Mouse (Mus musculus): ENCODE data around the gene Sugt1. TPM values are rescaled to one million over a fixed set of nuclear protein-coding genes. Genes with fewer than 3 reads are reported as not detected.

Sugt1 gene
- total and polyA plus RNA-seq, 3 experiments, result 135 to 616 (median 175) TPM

GRCm38 (mm10) chr14:79677108-79677753, 89.7 kb downstream of the Sugt1 start (continued):
- TF ChIP-seq CHD2 (IDR thresholded peaks at IDR 0.05; ENCODE audit: low read length), result no peak
- TF ChIP-seq MYC (IDR thresholded peaks at IDR 0.05; ENCODE audit: low read depth, low read length), result no peak

GRCm38 (mm10) chr14:79677891-79678687, 90.6 kb downstream of the Sugt1 start:
- no peak overlapping the region for H3K27ac ChIP-seq (ENCODE audit: control insufficient read depth, low read depth, low read length)
- peaks cover 0 to 2% of the 10 kb centered on the region in 2 experiments; a peak in 1 of 4 replicates for H3K27me3 ChIP-seq (ENCODE audit: control insufficient read depth in 1 of 2, insufficient read depth in 2 of 2, low read length in 2 of 2)
- H3K36me3 ChIP-seq (ENCODE audit: control insufficient read depth in 1 of 2, insufficient read depth in 2 of 2, low read length in 2 of 2), result no peaks in the 10 kb centered on the region
- DNase-seq (ENCODE audit: low read depth, low spot score), result no peak
- no peak overlapping the region for H3K9ac ChIP-seq (ENCODE audit: control insufficient read depth, low read depth, low read length, poor library complexity, severe bottlenecking)
- no peaks in the 10 kb centered on the region for H3K9me3 ChIP-seq (replicated peaks; ENCODE audit: insufficient read depth, low read length)
- no peaks in the 10 kb centered on the region for H3K4me1 ChIP-seq (ENCODE audit: control insufficient read depth in 1 of 2, insufficient read depth in 2 of 2, low read length in 2 of 2)
- H3K4me3 ChIP-seq (ENCODE audit: control insufficient read depth in 1 of 2, insufficient read depth in 1 of 2, low read depth in 2 of 2, low read length in 2 of 2), result no peak overlapping the region
- TF ChIP-seq MYB (IDR thresholded peaks at IDR 0.05; ENCODE audit: low read depth, low read length) (no peak), MAX (IDR thresholded peaks at IDR 0.05; ENCODE audit: low read length) (no peak), POLR2AphosphoS5 (IDR thresholded peaks at IDR 0.05; ENCODE audit: borderline replicate concordance, low read depth, low read length) (no peak), NRF1 (IDR thresholded peaks at IDR 0.05; ENCODE audit: insufficient read depth, low read depth, low read length, poor library complexity, severe bottlenecking) (no peak), POLR2A (IDR thresholded peaks at IDR 0.05; ENCODE audit: control insufficient read depth in 1 of 2, insufficient read depth in 1 of 2, low read depth in 1 of 2, low read length in 2 of 2, poor library complexity in 1 of 2) (no peak), ETS1 (IDR thresholded peaks at IDR 0.05; ENCODE audit: low read depth, low read length) (no peak), ZC3H11A (IDR thresholded peaks at IDR 0.05; ENCODE audit: low read depth, low read length) (no peak), ZMIZ1 (IDR thresholded peaks at IDR 0.05; ENCODE audit: low read depth, low read length) (no peak), HCFC1 (IDR thresholded peaks at IDR 0.05; ENCODE audit: low read depth, low read length) (no peak), CTCF (IDR thresholded peaks at IDR 0.05 in 2 of 3, conservative IDR thresholded peaks at IDR 0.05 in 1 of 3; ENCODE audit: control insufficient read depth in 1 of 3, insufficient read depth in 1 of 3, low read depth in 2 of 3, low read length in 3 of 3, poor library complexity in 1 of 3, severe bottlenecking in 1 of 3) (no peak), TBP (IDR thresholded peaks at IDR 0.05; ENCODE audit: low read depth, low read length) (no peak), NELFE (IDR thresholded peaks at IDR 0.05; ENCODE audit: low read depth, low read length) (no peak), GABPA (IDR thresholded peaks at IDR 0.05; ENCODE audit: low read depth, low read length) (no peak), MYC (IDR thresholded peaks at IDR 0.05; ENCODE audit: low read depth, low read length) (no peak)
- no peaks in the 10 kb centered on the region for H3K79me2 ChIP-seq (ENCODE audit: control insufficient read depth, insufficient read depth, low read length, poor library complexity)

GRCm38 (mm10) chr14:79680652-79681051, 93.2 kb downstream of the Sugt1 start:
- no peak for DNase-seq (ENCODE audit: low read depth, low spot score)
- Histone ChIP-seq H3K9ac (ENCODE audit: control insufficient read depth, low read depth, low read length, poor library complexity, severe bottlenecking) (no peak overlapping the region), H3K27ac (ENCODE audit: control insufficient read depth, low read depth, low read length) (no peak overlapping the region), H3K36me3 (ENCODE audit: control insufficient read depth in 1 of 2, insufficient read depth in 2 of 2, low read length in 2 of 2) (no peaks in the 10 kb centered on the region), H3K27me3 (ENCODE audit: control insufficient read depth in 1 of 2, insufficient read depth in 2 of 2, low read length in 2 of 2) (peaks cover 0 to 2% of the 10 kb centered on the region in 2 experiments; a peak in 1 of 4 replicates), H3K79me2 (ENCODE audit: control insufficient read depth, insufficient read depth, low read length, poor library complexity) (no peaks in the 10 kb centered on the region), H3K9me3 (replicated peaks; ENCODE audit: insufficient read depth, low read length) (no peaks in the 10 kb centered on the region), H3K4me3 (ENCODE audit: control insufficient read depth in 1 of 2, insufficient read depth in 1 of 2, low read depth in 2 of 2, low read length in 2 of 2) (no peak overlapping the region), H3K4me1 (ENCODE audit: control insufficient read depth in 1 of 2, insufficient read depth in 2 of 2, low read length in 2 of 2) (peaks cover 0 to 2% of the 10 kb centered on the region in 2 experiments; a peak in 1 of 4 replicates)
- TF ChIP-seq ZNF384 (IDR thresholded peaks at IDR 0.05; ENCODE audit: low read depth, low read length) (no peak), MYC (IDR thresholded peaks at IDR 0.05; ENCODE audit: low read depth, low read length) (no peak)

Other genes starting within 250 kb of the Sugt1 start
- 22.4 and 26.9 TPM in 2 replicates for gene Naa16, start 196.9 kb upstream of the Sugt1 start, total RNA-seq (2012; rRNA removed)
- gene Naa16, start 196.9 kb upstream of the Sugt1 start, polyA plus RNA-seq (2012; ENCODE audit: insufficient read depth in 1 of 2, insufficient read length in 2 of 2, low read depth in 1 of 2, low replicate concordance in 2 of 2, missing spikeins in 1 of 2), result 10 to 100 TPM in 1 of 2 experiments, not detected in 1; 51.6 TPM
- 4.0 and 4.8 TPM in 2 replicates for gene Mtrf1, start 189.9 kb upstream of the Sugt1 start, total RNA-seq (2012; rRNA removed)
- gene Mtrf1, start 189.9 kb upstream of the Sugt1 start, polyA plus RNA-seq (2012; ENCODE audit: insufficient read depth in 1 of 2, insufficient read length in 2 of 2, low read depth in 1 of 2, low replicate concordance in 2 of 2, missing spikeins in 1 of 2), result 1 to 10 TPM in 1 of 2 experiments, not detected in 1; 4.9 TPM
- gene Kbtbd7, start 161.2 kb upstream of the Sugt1 start, total RNA-seq (2012; rRNA removed), result 2.6 and 3.8 TPM in 2 replicates
- 1 to 10 TPM in 1 of 2 experiments, not detected in 1; 2.7 TPM for gene Kbtbd7, start 161.2 kb upstream of the Sugt1 start, polyA plus RNA-seq (2012; ENCODE audit: insufficient read depth in 1 of 2, insufficient read length in 2 of 2, low read depth in 1 of 2, low replicate concordance in 2 of 2, missing spikeins in 1 of 2)
- gene Kbtbd6, start 135.9 kb upstream of the Sugt1 start, total RNA-seq (2012; rRNA removed), result 0.07 and 0.12 TPM in 2 replicates
- not detected for gene Kbtbd6, start 135.9 kb upstream of the Sugt1 start, polyA plus RNA-seq (2012; ENCODE audit: insufficient read depth in 1 of 2, insufficient read length in 2 of 2, low read depth in 1 of 2, low replicate concordance in 2 of 2, missing spikeins in 1 of 2)
- gene Elf1, start 106.5 kb upstream of the Sugt1 start, total RNA-seq (2012; rRNA removed), result 21.5 and 27.3 TPM in 2 replicates
- gene Elf1, start 106.5 kb upstream of the Sugt1 start, polyA plus RNA-seq (2012; ENCODE audit: insufficient read depth in 1 of 2, insufficient read length in 2 of 2, low read depth in 1 of 2, low replicate concordance in 2 of 2, missing spikeins in 1 of 2), result 10 to 100 TPM; 24.2 to 43.1 TPM
- gene Wbp4, start 106.2 kb upstream of the Sugt1 start, total RNA-seq (2012; rRNA removed), result 14.5 and 15.9 TPM in 2 replicates
- 10 to 100 TPM; 22.1 to 87.6 TPM for gene Wbp4, start 106.2 kb upstream of the Sugt1 start, polyA plus RNA-seq (2012; ENCODE audit: insufficient read depth in 1 of 2, insufficient read length in 2 of 2, low read depth in 1 of 2, low replicate concordance in 2 of 2, missing spikeins in 1 of 2)
- not detected in 2 replicates for gene Cnmd, start 74.5 kb downstream of the Sugt1 start, total RNA-seq (2012; rRNA removed)
- not detected for gene Cnmd, start 74.5 kb downstream of the Sugt1 start, polyA plus RNA-seq (2012; ENCODE audit: insufficient read depth in 1 of 2, insufficient read length in 2 of 2, low read depth in 1 of 2, low replicate concordance in 2 of 2, missing spikeins in 1 of 2)
- not detected in 2 replicates for gene Pcdh8, start 183.6 kb downstream of the Sugt1 start, total RNA-seq (2012; rRNA removed)
- not detected for gene Pcdh8, start 183.6 kb downstream of the Sugt1 start, polyA plus RNA-seq (2012; ENCODE audit: insufficient read depth in 1 of 2, insufficient read length in 2 of 2, low read depth in 1 of 2, low replicate concordance in 2 of 2, missing spikeins in 1 of 2)

Data from MEL (cell line).